Mouse (Mus musculus) stomach, embryonic 15.5 days (tissue): Measurements from ENCODE around the gene Slc38a10. TPM values are rescaled to one million over a fixed set of nuclear protein-coding genes. Genes with fewer than 3 reads are reported as not detected.

Experiments
- ATAC-seq: fragments of 200-750 bp; cut with Nextera tagmentation; 2 replicates; pipeline ENCODE4 v1.8.0; 2017; ENCODE audit warnings: low read depth, moderate number of reproducible peaks, moderate TSS enrichment; ENCODE audit not compliant: insufficient read depth, low FRiP score
- H3K27ac ChIP-seq: fragments of 300-500 bp; sonication (generic); 2 replicates; pipeline ENCODE4 v1.5.1; 2015; ENCODE audit warnings: mild to moderate bottlenecking, inconsistent platforms
- H3K27me3 ChIP-seq: fragments of 300-500 bp; sonication (generic); replicated peaks from 2 replicates; pipeline ENCODE4 v1.6.1; 2015; ENCODE audit warnings: inconsistent platforms
- H3K36me3 ChIP-seq: fragments of 300-500 bp; sonication (generic); 2 replicates; pipeline ENCODE4 v1.6.1; 2015; ENCODE audit warnings: inconsistent platforms
- H3K4me1 ChIP-seq: fragments of 300-500 bp; sonication (generic); 2 replicates; pipeline ENCODE4 v1.6.1; 2015; ENCODE audit warnings: inconsistent platforms
- H3K4me2 ChIP-seq: fragments of 300-500 bp; sonication (generic); 2 replicates; pipeline ENCODE4 v1.6.1; 2015; ENCODE audit warnings: mild to moderate bottlenecking, inconsistent platforms
- H3K4me3 ChIP-seq: fragments of 300-500 bp; sonication (generic); replicated peaks from 2 replicates; pipeline ENCODE4 v1.5.1; 2015; ENCODE audit warnings: inconsistent platforms
- H3K9ac ChIP-seq: fragments of 300-500 bp; sonication (generic); 2 replicates; pipeline ENCODE4 v1.6.1; 2015; ENCODE audit warnings: inconsistent platforms
- H3K9me3 ChIP-seq: fragments of 300-500 bp; sonication (generic); 2 replicates; pipeline ENCODE4 v1.6.1; 2016; ENCODE audit warnings: inconsistent platforms
- WGBS: fragments of 180-500 bp; shearing (Covaris S2); methylation state at CpG from one replicate; pipeline ENCODE4 v1.1.7; 2015; 5-methylcytosine and 5-hydroxymethylcytosine counted together
- polyA plus RNA-seq: library from polyadenylated mRNA; unstranded; fragments of >200 nt; fragmentation: Nextera tagmentation; extraction: Ambion mirVana; gene quantifications from 2 replicates; pipeline ENCODE4 v1.2.1, GENCODE M21; 2015

The Slc38a10 gene
- polyA plus RNA-seq, 1 experiment from 2014 or later = 87.2 TPM

DNA sequence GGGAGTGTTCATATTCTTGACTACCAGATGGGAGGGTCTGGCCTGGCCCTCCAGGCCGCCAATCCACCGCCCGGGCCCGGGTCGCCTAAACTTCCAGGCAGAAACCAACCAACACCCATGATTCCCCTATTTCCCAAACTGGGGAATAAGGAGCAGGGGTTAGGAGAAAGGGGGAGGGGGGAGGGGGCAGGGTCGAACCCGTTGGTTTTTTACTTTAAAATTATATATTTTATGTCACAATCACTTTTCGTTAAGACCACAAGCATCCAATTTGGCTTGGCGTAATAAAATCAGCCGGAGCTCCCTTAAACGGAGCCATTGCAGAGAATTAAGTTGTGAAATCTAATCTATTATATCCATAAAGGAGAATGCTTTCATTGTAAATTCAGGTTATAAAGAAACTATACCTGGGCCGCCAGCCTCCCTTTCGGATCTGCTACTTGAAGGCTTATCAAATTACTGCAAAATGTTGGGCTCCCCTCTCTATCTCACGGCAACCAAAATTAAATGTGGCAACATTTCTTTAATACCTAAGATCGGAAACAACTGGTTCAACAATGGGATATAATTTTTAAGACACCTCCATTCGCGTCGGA lies 35.1 kb upstream of the Slc38a10 start:
- ATAC-seq = no peak
- peaks cover 51% of the 10 kb centered on the region for H3K4me1 ChIP-seq
- H3K27ac ChIP-seq = peak overlapping the region; percentile 88
- H3K27me3 ChIP-seq = no peaks in the 10 kb centered on the region
- H3K4me3 ChIP-seq = peak overlapping the region; percentile 82
- peak overlapping the region; percentile 91 for H3K4me2 ChIP-seq
- no peaks in the 10 kb centered on the region for H3K36me3 ChIP-seq
- H3K9ac ChIP-seq = peak overlapping the region; percentile 94
- 18% methylated on average over 18 of the region's 18 CpGs for WGBS
- H3K9me3 ChIP-seq = no peaks in the 10 kb centered on the region

DNA sequence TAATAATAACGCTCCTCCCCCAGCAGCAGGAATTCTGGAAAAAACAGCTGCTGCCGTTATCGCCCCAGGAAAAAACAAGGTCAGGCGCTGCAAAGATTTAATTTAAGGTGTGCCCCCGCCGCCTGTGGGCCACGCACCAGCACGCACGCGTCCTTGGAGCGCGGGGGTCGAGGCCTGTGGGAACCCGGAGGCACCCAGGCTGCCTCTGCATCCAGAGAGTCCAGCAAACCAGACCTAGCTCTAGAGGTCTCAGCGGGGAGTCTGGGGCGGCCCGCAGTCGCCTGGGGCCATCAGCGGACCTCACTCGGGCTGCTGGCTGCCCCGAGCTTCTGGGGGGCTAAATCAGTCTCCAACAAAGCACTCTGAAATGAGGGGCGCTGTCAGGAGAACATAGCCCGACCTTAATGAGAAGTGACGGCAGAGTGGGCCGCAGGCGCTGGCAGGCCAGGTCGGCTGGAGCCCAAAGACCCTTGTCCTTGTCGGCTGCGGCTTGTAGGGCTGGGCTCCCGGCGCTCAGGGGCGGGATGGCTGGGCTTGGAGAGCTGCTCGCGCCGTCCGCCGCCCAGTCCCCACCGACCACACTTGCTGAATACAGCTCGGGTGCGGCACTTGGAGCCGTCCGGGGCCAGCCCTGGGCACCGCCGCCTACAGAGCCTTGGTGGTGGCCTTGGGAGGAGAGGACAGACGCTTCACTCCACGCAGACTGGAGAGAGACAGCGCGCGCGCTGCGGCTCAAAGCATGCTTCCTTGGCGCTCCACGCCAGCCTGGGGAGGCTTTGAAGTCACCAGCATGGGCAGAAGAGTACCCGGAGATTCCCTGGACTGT lies 34.4 kb upstream of the Slc38a10 start:
- H3K27me3 ChIP-seq = no peaks in the 10 kb centered on the region
- peak overlapping the region; percentile 88 for H3K27ac ChIP-seq
- 4% methylated on average over 54 of the region's 54 CpGs for WGBS
- ATAC-seq = no peak
- H3K4me3 ChIP-seq = peak overlapping the region; percentile 82
- H3K9ac ChIP-seq = peak overlapping the region; percentile 94
- peaks cover 44% of the 10 kb centered on the region for H3K4me1 ChIP-seq
- no peaks in the 10 kb centered on the region for H3K36me3 ChIP-seq
- peak overlapping the region; percentile 91 for H3K4me2 ChIP-seq
- H3K9me3 ChIP-seq = no peaks in the 10 kb centered on the region

DNA sequence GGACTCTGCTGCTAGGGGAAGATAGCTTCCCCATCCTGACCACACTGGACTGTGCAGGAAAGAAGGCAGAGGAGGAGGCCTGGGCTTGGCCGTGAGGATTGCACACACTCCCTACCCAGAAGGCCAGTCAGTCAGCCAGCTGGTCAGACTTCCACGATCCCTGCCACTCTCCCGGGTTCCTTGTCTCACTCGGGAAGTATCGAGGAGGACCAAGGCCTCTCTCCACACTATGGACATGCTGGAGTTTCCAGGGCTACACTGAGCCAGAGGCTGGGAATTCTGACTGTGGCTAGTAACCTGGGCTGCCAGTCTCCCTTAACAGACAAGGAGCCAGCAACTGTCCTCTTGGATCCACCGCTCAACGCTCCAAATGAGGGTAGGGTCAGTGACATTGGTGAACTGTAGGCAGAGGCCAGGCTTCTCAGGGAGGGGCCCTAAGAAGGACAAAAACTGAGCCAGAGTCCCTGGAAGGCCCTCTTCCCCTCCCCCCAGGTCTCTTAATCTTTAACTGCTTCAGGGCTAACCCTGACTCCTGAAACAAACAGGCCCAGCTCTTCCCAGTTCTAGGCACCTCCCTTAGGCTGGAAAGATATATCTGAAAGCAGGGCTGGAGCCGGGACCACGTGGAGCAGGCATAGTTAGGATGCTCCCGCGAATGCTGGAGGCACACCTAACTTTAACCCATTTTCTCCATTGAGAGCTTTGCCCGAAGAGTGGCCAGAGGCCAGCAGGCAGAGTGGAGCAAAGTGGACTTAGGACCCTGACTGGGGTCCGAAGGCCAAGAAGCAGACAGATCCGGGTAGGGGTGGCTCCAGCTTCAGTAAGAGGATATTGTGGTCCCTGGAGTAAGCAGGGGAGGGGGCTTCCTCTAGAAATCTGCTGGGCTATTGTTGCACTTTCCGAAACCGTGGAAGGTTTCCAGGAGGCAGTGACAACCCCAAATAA lies 33.5 kb upstream of the Slc38a10 start:
- H3K27ac ChIP-seq = peak overlapping the region; percentile 88
- H3K27me3 ChIP-seq = no peaks in the 10 kb centered on the region
- WGBS = 14% methylated on average over 16 of the region's 16 CpGs
- H3K9me3 ChIP-seq = no peaks in the 10 kb centered on the region
- H3K4me3 ChIP-seq = peak overlapping the region; percentile 82
- no peaks in the 10 kb centered on the region for H3K36me3 ChIP-seq
- peaks cover 40% of the 10 kb centered on the region for H3K4me1 ChIP-seq
- peak overlapping the region; percentile 91 for H3K4me2 ChIP-seq
- no peak overlapping the region for H3K9ac ChIP-seq
- peak; percentile 45 for ATAC-seq

DNA sequence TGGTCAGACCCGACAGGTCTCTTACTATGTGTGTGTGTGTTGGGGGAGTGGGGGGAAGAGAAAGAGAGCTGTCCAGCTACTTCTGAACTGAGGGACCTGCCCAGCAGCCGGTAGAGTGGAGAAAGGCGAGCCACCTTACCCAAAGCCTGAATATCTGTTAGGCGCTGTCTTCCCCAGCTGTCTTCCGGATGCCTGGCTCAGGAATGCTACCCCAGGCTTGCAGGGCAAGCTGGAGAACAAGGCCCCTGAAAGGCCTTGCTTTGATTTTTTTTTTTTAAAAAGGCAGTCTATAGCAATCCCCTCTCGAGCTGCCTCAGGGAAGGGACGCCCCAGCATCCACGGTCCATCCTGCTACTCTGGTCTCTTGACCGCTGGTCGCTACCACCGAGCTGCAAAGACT lies 32.6 kb upstream of the Slc38a10 start:
- H3K36me3 ChIP-seq = no peaks in the 10 kb centered on the region
- peaks cover 40% of the 10 kb centered on the region for H3K4me1 ChIP-seq
- ATAC-seq = no peak
- peak overlapping the region; percentile 88 for H3K27ac ChIP-seq
- 45% methylated on average over 11 of the region's 11 CpGs for WGBS
- H3K4me2 ChIP-seq = peak overlapping the region; percentile 16; the same call in 1 of the 2 replicates
- H3K4me3 ChIP-seq = no peak overlapping the region; the same call in 1 of the 2 replicates
- H3K9ac ChIP-seq = no peak overlapping the region
- H3K27me3 ChIP-seq = no peaks in the 10 kb centered on the region
- H3K9me3 ChIP-seq = no peaks in the 10 kb centered on the region

DNA sequence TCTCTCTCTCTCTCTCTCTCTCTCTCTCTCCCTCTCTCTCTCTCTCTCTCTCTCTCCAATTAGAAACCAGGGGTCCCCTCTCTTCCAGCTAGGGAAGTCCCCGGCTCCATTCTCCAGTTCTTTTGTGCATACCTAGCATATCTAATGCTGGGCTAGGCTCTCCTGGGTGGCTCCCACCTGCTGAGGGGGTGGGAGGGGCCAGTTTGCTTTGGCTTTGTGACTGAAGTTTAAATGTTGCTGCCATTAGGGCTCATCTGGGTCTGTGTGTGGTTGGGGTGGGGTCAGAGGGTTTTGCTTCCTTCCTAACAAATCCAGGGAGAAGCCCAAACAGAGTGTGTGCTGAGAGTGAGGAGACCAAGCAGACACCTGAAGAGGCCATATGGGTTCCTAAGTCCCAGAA lies 32.0 kb upstream of the Slc38a10 start:
- Histone ChIP-seq H3K36me3 (no peaks in the 10 kb centered on the region), H3K27me3 (no peaks in the 10 kb centered on the region), H3K4me3 (no peak overlapping the region; the same call in 1 of the 2 replicates), H3K9ac (no peak overlapping the region), H3K27ac (peak overlapping the region; percentile 88), H3K4me2 (peak overlapping the region; percentile 16; the same call in 1 of the 2 replicates), H3K9me3 (no peaks in the 10 kb centered on the region), H3K4me1 (peaks cover 40% of the 10 kb centered on the region)
- no peak; the same call in 1 of the 2 replicates for ATAC-seq
- WGBS = 21% methylated on average over 1 of the region's 1 CpGs

DNA sequence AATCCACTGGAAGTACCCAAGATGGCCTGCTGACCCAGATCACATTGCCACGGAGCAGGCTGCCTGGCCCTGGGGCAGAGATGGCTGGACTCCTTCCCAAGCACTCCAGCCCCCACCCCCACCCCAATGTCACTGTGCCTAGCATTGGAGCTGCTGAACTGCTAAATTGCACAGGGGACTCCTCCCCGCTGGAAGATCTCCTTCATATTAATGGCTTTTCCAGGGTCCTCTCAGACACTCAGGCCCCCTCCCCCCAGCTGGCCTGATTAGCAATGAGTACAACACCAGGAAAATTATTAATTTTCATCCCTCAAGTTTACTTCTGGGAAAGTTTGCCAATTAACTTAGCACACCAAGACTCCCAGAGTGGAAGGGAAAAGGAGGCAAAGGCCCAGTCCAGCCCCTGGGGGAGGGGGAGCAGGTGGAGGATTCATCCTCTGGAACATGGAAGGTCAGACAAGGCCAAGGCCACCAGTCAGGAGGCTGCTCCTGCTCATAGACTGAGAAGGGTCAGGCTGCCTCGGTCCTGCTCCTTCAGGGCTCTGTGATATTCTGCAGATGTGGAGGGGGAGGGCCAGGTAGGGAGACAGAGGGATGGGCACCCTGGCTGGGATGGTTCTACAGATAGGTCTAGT lies 31.4 kb upstream of the Slc38a10 start:
- no peak overlapping the region for H3K27ac ChIP-seq
- H3K9ac ChIP-seq = no peak overlapping the region
- H3K9me3 ChIP-seq = no peaks in the 10 kb centered on the region
- 25% methylated on average over 3 of the region's 3 CpGs for WGBS
- ATAC-seq = no peak; the same call in 1 of the 2 replicates
- H3K4me2 ChIP-seq = no peak overlapping the region
- H3K4me1 ChIP-seq = peaks cover 40% of the 10 kb centered on the region
- no peaks in the 10 kb centered on the region for H3K36me3 ChIP-seq
- no peaks in the 10 kb centered on the region for H3K27me3 ChIP-seq
- no peak overlapping the region for H3K4me3 ChIP-seq

DNA sequence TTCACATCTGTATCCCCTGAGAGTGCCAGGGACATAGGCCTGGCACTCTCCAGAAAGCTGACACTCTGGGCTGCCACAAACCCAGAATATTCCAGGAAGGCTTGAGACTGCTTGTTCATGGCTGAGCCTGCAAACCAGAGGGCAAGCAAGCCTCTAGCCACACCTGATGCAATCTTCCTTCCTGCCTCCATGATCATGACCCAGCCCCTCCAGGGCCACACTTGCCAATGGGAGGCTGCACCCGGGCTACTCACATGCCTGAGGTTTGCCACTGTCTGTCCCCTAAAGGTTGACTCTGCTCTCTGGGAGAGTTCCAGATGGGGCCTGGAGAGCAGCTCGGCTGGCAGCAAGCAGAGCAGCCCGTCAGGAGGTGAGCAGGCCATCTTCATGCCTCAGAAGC lies 30.2 kb upstream of the Slc38a10 start:
- no peak overlapping the region for H3K4me2 ChIP-seq
- 66% methylated on average over 3 of the region's 3 CpGs for WGBS
- H3K4me1 ChIP-seq = peaks cover 39% of the 10 kb centered on the region
- H3K9ac ChIP-seq = no peak overlapping the region
- no peaks in the 10 kb centered on the region for H3K27me3 ChIP-seq
- H3K36me3 ChIP-seq = no peaks in the 10 kb centered on the region
- no peaks in the 10 kb centered on the region for H3K9me3 ChIP-seq
- H3K4me3 ChIP-seq = no peak overlapping the region
- no peak overlapping the region for H3K27ac ChIP-seq
- no peak for ATAC-seq

DNA sequence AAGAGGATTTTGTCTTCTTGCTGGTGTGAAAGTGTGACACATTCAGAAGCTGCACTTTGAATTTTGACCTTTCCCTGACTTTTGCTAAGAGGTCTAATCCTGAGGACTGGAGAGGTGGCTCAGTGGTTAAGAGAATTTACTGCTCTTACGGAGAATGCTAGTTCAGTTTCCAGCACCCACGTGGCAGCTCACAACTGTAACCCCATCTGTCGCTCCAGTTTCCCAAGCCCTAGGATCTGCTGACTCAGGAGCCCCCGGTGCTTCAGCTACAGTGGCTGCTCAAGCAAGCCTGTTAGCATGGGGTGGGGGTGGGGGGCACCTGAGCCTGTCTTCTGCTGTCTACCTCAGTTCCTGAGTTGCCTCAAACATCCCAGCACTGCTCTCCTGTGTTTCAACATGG lies 28.2 kb upstream of the Slc38a10 start:
- Histone ChIP-seq H3K4me3 (no peak overlapping the region), H3K4me1 (peaks cover 19% of the 10 kb centered on the region), H3K27me3 (no peaks in the 10 kb centered on the region), H3K4me2 (no peak overlapping the region), H3K27ac (no peak overlapping the region), H3K9me3 (no peaks in the 10 kb centered on the region), H3K9ac (no peak overlapping the region), H3K36me3 (no peaks in the 10 kb centered on the region)
- no peak for ATAC-seq
- WGBS = 51% methylated on average over 4 of the region's 4 CpGs

DNA sequence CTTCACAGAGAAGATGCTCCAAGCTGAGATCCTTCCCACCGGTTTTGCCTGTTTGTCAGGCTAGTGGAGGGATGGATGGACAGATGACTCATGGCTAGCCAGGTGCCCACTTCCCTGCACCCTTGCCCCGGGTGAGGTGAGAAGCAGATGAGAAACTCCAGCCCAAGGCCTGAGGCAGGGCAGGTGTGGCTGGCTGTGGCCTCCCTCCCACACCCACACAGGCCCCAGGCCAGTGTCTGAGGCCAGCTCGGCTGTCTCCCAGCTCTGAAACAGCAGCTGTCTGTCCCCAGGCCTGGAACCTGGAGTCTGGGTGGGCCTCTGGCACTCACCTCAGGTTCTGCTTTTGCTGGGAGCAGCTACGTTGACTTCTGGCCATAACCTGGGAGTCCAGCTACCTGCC lies 24.8 kb upstream of the Slc38a10 start:
- Histone ChIP-seq H3K36me3 (no peaks in the 10 kb centered on the region), H3K4me3 (no peak overlapping the region), H3K4me1 (0 out of 2 replicates have a peak, but pooled peaks cover 3% of the 10 kb centered on the region), H3K27ac (no peak overlapping the region), H3K9me3 (no peaks in the 10 kb centered on the region), H3K4me2 (no peak overlapping the region), H3K27me3 (no peaks in the 10 kb centered on the region), H3K9ac (no peak overlapping the region)
- whole genome bisulfite sequencing = 59% methylated on average over 4 of the region's 4 CpGs
- ATAC-seq = no peak

DNA sequence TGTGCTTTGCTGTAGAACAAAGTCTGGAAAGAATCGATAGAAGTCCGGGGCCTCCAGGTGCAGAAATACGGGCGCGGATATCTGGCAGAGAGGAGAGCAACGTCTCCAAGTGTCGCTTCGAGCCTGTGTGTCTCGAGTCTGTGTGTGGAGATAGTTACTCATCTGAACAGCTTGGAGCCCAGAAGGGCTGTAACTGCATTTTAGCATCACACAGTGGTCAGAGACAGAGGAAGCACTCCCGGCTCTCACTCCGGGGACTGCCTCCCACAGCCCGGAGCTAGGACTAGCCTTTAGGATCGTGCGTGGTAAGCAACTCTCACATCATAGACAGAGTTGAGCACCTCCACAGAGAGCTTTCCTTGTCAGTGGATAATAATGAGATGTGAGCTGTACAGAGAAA lies 22.1 kb upstream of the Slc38a10 start:
- H3K4me1 ChIP-seq = peaks cover 8% of the 10 kb centered on the region; the same call in 1 of the 2 replicates
- no peak overlapping the region for H3K9ac ChIP-seq
- no peak overlapping the region for H3K4me3 ChIP-seq
- H3K27me3 ChIP-seq = no peaks in the 10 kb centered on the region
- no peaks in the 10 kb centered on the region for H3K36me3 ChIP-seq
- no peak for ATAC-seq
- no peaks in the 10 kb centered on the region for H3K9me3 ChIP-seq
- no peak overlapping the region for H3K27ac ChIP-seq
- WGBS = 67% methylated on average over 14 of the region's 14 CpGs
- no peak overlapping the region for H3K4me2 ChIP-seq

DNA sequence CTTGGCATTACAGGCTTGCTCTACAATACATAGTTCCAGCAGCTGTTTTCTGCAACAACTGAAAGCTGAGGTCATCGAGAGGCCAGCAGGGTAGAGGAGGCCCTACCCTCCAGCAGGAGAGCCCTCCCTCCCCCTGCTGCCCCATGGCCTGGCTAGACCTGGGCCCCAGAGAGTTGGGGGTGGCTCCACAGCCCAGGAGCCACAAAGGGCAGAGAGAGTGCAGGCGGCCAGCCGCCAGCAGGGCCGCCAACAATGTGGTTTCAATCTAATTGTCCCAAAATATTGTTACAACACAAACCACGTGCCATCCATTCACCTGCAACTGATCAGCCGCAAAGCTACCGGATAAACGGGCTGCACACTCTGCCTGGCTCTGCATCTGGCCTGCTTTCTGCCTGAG lies 20.0 kb upstream of the Slc38a10 start:
- no peaks in the 10 kb centered on the region for H3K9me3 ChIP-seq
- no peak overlapping the region for H3K9ac ChIP-seq
- WGBS = 45% methylated on average over 8 of the region's 8 CpGs
- H3K36me3 ChIP-seq = no peaks in the 10 kb centered on the region
- H3K27ac ChIP-seq = no peak overlapping the region
- peaks cover 15% of the 10 kb centered on the region; the same call in 1 of the 2 replicates for H3K4me1 ChIP-seq
- no peak overlapping the region for H3K4me3 ChIP-seq
- no peak overlapping the region for H3K4me2 ChIP-seq
- H3K27me3 ChIP-seq = no peaks in the 10 kb centered on the region
- ATAC-seq = no peak
